10 mouse cellular contexts compared by ENCODE assay signal in genomic region chr7:145106494-145106849, GRCm38 (mm10).
DNase-seq lines count a peak whose midpoint lies in the region; ATAC-seq and TF ChIP-seq lines count a peak whose summit lies in the region.
"Had no signal": no experiment of that assay in that cellular context is flagged by ENCODE, and none has a peak within 500 bp of the region (broad histone marks: within the 10 kb centered on the region; RNA-seq: fewer than 3 reads in every experiment).

No protein-coding gene starts in this region.

- peaks cover 11% of the 10 kb centered on the region for H3K4me1 ChIP-seq in neural tube, embryonic 15.5 days

- WGBS in neural tube, embryonic 15.5 days = 67% methylated on average over 4 of the region's 4 CpGs

- no peaks in the 10 kb centered on the region for H3K79me3 ChIP-seq in C2C12 (ENCODE audit: low read depth)

- ATAC-seq in Patski = peak; percentile 78
- ATAC-seq in neural tube, embryonic 15.5 days (ENCODE audit: low FRiP score) = no peak

- no peaks in the 10 kb centered on the region for H3K79me2 ChIP-seq in C2C12 (ENCODE audit: control insufficient read depth, insufficient read depth)

- H3K27ac ChIP-seq in neural tube, embryonic 15.5 days (replicated peaks) = no peak overlapping the region
- H3K27ac ChIP-seq: forebrain, embryonic 10.5 days; liver, embryonic 14.5 days had no signal

- H3ac ChIP-seq in C2C12 (ENCODE audit: control insufficient read depth, insufficient read length, low read depth) = no peak overlapping the region

- H3K36me3 ChIP-seq in C2C12 (ENCODE audit: control insufficient read depth, insufficient read depth) = no peaks in the 10 kb centered on the region
- H3K36me3 ChIP-seq in neural tube, embryonic 15.5 days = no peaks in the 10 kb centered on the region
- H3K36me3 ChIP-seq: forebrain, embryonic 10.5 days had no signal

- in situ Hi-C loops in Patski (cut with MboI; ENCODE audit: low pct_unique_long_range_greater_than_20kb) = loop anchor here (5.0 kb wide), 1 partner anchor 169 kb away; the partner anchor contains the start of gene Ccnd1

- peak; percentile 85 for DNase-seq in Patski (ENCODE audit: low read depth, low spot score)
- DNase-seq in fibroblast of lung, adult 2 months (ENCODE audit: low read depth) = peak; percentile 60
- DNase-seq in lung, postnatal 10 days = peak; percentile 75
- DNase-seq in thymus, postnatal 36 days = no peak
- DNase-seq in T-cell, adult 2 months (ENCODE audit: low spot score) = no peak
- DNase-seq: kidney, adult 2 months had no signal

- no peaks in the 10 kb centered on the region for H3K9me3 ChIP-seq in neural tube, embryonic 15.5 days (replicated peaks)
- H3K9me3 ChIP-seq: forebrain, embryonic 10.5 days had no signal

- CTCF ChIA-PET in Patski (lab: Charles Lee) = interaction anchor here (0.7 kb wide), 1 partner anchor 26 kb away, joined by 3 read pairs; no protein-coding TSS in a partner anchor

- POLR2A ChIA-PET in Patski (lab: Charles Lee) = interaction anchor here (1.1 kb wide), 1 partner anchor 112 kb away, joined by 5 read pairs; no protein-coding TSS in a partner anchor

- no peak for TF ChIP-seq CTCF in C2C12 (IDR thresholded peaks at IDR 0.05; ENCODE audit: control insufficient read depth, insufficient read depth, insufficient read length)
- TF ChIP-seq CTCF in Patski (IDR thresholded peaks at IDR 0.05) = no peak

- H3K4me2 ChIP-seq in neural tube, embryonic 15.5 days = no peak overlapping the region

- no peak overlapping the region for H3K4me3 ChIP-seq in C2C12 (ENCODE audit: insufficient read depth, poor library complexity, severe bottlenecking)
- H3K4me3 ChIP-seq in neural tube, embryonic 15.5 days (replicated peaks) = no peak overlapping the region
- H3K4me3 ChIP-seq: forebrain, embryonic 10.5 days had no signal

- H3K27me3 ChIP-seq in C2C12 (ENCODE audit: control insufficient read depth, insufficient read depth, insufficient read length) = no peaks in the 10 kb centered on the region
- H3K27me3 ChIP-seq in Patski = no peaks in the 10 kb centered on the region
- no peaks in the 10 kb centered on the region for H3K27me3 ChIP-seq in neural tube, embryonic 15.5 days (replicated peaks)

- no peak overlapping the region for H3K9ac ChIP-seq in neural tube, embryonic 15.5 days (replicated peaks)
- H3K9ac ChIP-seq: liver, embryonic 14.5 days had no signal

TF ChIP-seq in C2C12, 6 proteins besides CTCF, POLR2A, EP300 and RAD21:
- peak; percentile 80 for TF ChIP-seq MYOD1 (IDR thresholded peaks at IDR 0.05; ENCODE audit: control insufficient read depth, insufficient read length, low read depth)
- no peak for TF ChIP-seq MYOG (IDR thresholded peaks at IDR 0.05; ENCODE audit: control insufficient read depth, extremely low read depth, insufficient read length)
- peak; percentile 99 for TF ChIP-seq FOSL1 (IDR thresholded peaks at IDR 0.05; ENCODE audit: insufficient read depth, low read length, poor library complexity, severe bottlenecking)

Comparison
In these comparisons a context has a peak if more than half of its experiments do, and no peak if none do; other contexts are left out.
1. DNase-seq: peak in Patski (single experiment), fibroblast of lung, adult 2 months (single experiment) and lung, postnatal 10 days (single experiment); none in thymus, postnatal 36 days (0 of 2) and T-cell, adult 2 months (single experiment).